Mouse (Mus musculus) layer of hippocampus, adult 8-10 months (tissue): ENCODE data around the gene Ubr7. TPM values are rescaled to one million over a fixed set of nuclear protein-coding genes. Genes with fewer than 3 reads are reported as not detected.

ENCODE experiments used
- DNase-seq, 2 experiments: peaks; one replicate each; pipeline ENCODE4 v3.0.0; 2022; ENCODE audit warnings: low spot score in 2 of 2
- total RNA-seq, 4 experiments: library from RNA; stranded (reverse); gene quantifications; 2 replicates each; pipeline ENCODE4 v1.2.4; 2022

Gene Ubr7
- 10 to 100 TPM; 28.8 to 33.1 (median 31.7) TPM for total RNA-seq

DNA sequence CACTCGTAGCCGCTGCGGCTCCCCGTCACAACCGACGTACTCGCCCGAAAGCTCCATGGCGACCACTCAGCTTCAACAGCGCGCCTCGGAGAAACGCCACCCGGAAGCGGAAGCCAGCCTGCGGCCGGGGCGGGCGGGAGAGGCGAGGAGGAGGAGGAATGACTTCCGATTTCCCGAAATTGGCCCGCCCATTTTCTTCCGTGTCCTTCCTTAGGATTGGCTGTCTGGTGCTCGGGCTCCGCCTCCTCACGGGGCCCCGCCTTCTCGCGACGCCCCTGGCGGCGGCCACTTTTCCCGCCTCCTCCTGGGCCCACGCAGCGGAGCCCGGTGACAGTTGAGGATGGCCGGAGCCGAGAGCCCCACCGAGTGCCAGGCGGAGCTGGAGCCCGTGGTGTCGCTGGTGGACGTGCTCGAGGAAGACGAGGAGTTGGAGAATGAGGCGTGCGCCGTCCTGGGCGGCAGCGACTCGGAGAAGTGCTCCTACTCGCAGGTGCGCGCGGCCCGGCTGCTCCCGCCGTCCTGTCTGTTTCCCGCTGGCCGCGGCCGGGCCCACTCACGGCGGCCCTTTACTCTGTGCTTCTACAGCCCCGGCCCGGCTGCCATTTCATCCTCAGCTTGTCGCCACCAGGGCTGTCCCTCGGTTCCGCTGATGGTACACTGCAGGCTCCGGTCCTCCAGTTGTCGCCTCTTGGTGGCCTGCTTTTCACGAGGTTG lies at the start of gene Ubr7, which contains the start of the genes Gm28051 and Gon7:
Gene Ubr7, plus strand, starts transcription at position 279 of the 714 bp plus-strand sequence.
Gene Gm28051, minus strand, starts transcription at position 77 of the 714 bp plus-strand sequence.
Gene Gon7, minus strand, starts transcription at position 115 of the 714 bp plus-strand sequence.
- peak; percentile 95 for DNase-seq

DNA sequence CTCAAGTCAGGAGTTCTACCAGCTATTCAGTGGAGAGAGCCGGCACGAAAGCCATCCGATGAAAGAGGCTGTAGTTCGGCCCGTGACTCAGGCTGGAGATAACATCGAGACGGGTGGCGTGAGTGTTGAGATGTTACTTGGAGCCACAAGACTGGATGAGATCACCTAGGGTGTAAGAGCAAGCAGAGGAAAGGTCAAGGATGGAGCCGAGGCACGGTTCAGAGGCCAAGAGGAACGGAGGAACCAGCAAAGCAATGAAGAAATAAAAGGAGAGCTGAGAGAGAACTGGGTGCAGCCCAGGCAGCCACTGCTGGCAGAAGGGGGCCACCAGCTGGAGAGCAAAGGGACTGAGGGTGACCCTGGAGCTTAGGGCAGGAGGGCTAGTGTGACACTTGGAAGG lies 49.5 kb upstream of the Ubr7 start:
- DNase-seq = no peak

DNA sequence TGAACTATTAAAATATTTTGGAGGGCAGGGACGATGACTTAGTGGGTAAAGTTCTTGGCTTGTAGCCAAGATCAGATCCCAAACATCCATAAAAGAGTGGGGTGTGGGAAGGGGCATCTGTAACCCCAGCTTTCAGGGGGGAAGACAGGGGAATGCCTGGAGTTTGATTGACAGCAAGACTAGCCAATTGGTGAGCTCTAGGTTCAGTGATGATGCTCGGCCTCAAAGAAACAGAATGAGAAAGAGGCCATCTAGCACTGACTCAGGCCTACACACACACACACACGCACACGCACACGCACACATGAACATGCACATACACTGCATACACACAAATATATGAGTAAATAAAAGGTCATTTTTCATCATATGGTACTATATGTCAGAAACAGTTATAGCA lies 47.9 kb upstream of the Ubr7 start:
- no peak for DNase-seq

DNA sequence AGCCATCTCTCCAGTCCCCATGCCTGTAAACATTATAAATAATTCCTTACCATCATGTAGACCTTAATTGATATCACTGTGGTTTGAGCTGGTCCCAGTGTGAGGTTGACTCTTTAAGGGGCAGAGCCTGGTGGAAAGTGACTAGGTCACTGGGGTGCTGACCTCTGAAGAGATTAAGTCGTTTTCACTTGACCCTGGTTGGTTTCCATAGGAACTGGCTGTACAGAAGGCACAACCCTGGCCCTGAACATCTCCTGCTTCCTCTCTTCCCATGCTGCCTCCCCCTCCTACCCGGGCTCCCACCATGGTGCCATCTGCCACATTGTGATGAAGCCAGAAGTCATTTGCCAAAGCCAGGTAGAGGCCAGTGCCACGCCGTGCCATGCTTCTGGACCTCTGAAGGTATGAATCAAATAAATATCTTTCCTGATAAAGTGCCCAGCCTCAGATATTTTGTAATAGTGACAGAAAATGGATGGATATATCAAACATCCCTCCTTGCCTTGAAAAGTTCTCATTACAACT lies 46.9 kb upstream of the Ubr7 start:
- no peak for DNase-seq

DNA sequence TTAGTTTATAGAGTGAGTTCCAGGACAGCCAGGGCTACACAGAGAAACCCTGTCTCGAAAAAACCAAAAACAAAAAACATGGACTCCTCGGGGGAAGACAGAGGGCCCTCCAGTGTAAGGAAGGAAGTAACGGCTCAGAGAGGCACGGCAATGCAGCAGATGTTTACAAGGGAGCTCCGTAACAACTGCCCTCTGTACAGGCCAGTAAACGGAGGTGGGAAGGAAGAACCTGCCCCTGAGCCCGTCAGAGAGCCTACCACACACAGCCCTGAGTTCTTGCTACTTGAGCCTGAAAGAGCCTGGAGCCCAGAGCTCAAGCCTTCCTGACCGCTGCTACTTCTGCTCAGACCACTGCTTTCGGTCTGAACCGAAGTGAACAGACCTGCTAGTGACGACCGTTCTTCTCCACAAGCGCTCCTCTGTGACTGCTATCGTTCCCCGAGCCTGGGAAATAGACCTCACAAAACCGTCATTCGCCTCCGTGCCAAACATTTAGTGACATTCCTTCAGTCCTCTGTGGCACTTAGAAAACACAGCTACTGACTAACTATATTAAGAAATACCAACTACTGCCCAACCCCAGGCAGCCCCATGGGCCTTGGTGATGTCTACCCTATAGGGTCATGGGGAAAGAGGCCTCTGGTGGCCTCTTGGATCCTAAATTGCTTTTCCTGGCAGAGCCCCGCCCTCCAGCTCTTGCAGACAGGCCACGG lies 44.5 kb upstream of the Ubr7 start:
- DNase-seq = no peak

DNA sequence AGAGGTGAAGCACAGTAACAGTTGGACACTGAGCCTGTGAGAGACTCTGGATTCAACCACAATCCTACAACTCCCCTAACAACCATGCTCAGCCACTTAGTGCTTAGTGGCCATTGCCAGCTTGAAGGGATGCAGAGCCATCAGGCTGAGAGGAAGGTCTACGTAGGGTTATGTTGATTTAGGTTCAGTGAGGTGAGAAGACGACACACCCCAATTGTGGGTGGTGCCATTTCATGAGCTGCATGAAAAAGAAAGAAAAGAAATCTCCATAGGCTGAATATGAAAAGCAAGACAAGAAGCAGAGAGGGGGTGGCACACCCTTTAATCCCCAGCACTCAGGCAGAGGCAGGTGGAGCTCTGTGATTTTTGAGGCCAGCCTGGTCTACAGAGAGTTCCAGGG lies 43.7 kb upstream of the Ubr7 start:
- DNase-seq = no peak

DNA sequence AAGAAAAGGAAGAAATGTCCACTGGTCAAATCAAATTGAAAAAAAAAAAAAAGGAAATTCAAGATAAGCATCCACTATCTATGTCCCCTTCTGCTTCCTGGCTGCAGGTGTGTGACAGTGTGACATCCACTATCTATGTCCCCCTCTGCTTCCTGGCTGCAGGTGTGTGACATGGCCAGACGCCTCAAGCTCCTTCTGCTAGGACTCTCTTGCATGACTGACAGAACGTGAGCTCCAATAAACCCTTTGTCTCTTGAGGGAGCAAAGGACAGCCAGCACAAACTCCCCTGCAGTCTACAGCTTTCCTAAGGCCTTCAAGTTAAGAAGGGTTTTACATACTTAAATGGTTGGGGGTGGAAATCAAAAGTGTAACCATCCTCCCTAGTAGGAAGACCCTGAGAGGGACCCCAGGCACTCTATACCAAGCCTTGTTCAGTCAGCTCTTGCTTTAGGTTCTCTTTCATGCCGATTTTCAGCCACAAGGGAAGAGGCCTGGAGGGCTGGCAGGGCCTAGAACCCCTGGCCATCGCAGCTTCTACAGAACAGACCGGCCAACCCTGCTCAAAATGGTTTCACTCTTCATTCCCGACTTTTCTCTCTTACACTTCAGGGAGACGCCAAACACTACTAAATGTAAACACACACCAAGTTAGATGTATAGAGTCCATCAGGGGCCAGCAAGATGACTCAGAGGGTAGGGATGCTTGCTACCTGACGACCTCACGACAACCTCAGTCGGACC lies 42.9 kb upstream of the Ubr7 start:
- no peak for DNase-seq

DNA sequence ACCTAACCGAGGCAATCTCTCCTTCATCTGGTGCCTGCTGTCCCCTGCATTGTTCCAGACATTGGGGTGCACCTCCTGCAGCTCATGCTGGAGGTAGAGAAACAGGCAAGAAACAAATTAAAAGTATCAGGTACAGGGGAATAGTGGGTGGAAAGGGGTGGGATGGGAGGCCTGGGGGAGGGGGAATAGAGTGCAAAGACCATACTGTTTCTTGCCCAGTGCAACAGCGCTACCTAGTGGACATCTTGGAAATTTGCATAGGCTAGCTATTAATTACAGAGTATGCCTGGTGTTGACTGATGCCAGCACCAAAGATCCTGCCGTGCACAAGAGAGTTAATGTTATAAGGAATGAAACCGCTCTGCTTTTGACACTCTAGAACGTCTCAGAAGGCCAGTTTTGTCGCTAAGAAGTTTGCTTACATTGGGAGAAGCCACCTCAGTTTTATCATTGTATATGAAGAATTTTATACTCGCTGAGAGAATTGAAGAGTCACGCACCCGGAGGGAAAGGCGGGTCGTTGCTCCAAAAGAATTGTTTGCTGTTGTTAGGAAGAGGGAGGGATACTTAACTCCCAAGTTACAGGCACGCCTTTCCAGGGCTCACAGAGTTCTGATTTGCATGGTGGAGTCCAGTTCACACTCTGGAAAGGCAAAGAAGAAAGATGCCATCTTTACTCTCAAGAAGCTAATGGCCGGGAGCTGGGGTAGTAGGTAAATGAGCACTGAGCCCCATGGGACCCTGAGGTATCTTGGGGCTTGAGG lies 38.0 kb upstream of the Ubr7 start:
- no peak for DNase-seq

DNA sequence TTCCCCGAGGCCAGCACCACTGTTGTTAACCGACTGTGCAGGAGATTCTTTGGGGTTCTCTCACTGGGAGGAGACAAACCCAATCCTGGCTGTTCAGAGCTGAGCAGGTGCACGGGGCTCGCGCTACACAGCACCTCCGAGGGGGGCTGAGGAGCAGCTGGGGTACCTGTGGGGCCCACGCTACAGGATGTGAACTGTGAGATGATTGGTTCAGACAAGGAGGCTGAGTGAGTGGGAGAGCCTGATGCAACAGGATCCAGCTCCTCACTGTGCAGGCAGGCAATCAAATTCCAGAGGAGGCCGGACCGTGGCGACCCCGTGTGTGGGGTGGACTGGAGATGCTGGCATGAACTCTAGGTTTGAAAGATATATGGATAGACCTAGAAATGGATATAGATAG lies 35.3 kb upstream of the Ubr7 start:
- DNase-seq = no peak

DNA sequence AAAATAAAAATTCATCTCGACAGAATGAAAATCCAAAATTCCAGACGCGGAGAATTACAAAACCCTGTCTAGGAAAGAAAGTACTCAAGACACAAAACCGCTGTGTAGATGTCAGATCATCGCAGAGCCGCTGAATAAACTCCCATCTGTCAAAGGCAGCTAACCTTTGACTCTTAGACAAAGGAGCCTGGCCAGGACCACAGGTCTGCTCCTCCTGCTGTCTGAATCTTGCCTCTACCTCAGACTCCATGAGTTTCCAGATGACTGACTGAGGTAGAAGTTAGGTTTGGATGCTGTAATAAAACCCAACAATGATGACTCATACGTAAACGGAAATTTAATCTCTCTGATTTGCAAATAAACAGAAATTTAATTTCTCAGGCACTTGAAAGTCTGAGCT lies 34.8 kb upstream of the Ubr7 start:
- no peak for DNase-seq

DNA sequence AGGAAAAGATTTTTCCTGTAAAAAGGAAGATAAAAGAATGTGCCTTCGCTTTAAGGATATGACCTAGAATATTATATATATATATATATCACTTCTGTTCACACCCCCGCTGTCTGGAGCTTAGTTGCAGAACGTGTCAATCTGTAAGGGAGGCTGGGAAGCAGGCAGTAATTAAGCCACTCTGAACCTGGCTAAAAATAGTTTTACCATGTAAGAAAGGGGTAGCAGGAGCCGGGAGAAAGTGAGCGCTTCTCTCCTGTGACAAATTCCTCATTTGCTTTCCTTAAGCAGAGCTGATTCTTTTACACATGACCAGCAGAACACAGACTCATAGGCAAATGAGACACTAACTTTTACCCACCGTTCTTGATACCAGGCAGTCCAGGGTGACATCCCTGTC lies 33.9 kb upstream of the Ubr7 start:
- DNase-seq = no peak

DNA sequence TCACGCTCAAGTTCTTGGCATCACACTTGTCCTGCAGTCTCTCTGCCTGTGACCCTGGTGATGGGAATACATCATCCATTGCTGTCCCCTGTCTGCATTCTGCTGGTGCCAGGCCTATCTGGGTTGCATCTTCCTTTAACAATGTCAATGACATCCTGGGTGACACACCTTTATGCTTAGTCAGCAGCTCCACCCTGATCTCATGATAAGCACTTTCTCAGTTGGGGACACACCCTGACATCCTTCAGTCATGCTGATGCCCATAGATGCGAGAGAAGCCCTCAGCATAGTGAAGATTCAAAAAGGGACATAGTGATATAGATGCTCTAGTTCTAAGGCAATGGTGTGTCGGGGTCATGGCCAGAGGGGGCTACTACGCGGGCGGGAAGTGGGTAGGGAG lies 32.6 kb upstream of the Ubr7 start:
- no peak for DNase-seq

DNA sequence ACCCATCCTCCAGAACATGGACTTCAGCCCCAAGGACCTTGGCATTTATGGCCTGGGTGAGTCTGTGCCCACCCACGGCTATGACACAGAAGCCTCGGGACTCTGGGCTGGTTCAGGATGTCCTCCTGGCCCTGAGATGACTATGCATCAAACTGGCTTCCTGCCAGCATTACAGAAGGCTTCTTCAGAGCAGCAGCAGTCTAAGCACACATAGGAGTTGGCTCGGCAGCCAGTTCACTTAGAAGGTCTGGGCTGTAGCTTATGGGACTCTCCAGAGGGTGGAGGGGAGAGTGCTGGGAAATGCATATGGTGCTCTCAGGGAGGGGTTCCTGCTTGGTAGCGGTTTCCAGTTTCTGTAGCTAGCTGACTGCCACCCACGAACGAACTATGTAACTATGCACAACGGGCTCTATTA lies 32.0 kb upstream of the Ubr7 start:
- DNase-seq = no peak

DNA sequence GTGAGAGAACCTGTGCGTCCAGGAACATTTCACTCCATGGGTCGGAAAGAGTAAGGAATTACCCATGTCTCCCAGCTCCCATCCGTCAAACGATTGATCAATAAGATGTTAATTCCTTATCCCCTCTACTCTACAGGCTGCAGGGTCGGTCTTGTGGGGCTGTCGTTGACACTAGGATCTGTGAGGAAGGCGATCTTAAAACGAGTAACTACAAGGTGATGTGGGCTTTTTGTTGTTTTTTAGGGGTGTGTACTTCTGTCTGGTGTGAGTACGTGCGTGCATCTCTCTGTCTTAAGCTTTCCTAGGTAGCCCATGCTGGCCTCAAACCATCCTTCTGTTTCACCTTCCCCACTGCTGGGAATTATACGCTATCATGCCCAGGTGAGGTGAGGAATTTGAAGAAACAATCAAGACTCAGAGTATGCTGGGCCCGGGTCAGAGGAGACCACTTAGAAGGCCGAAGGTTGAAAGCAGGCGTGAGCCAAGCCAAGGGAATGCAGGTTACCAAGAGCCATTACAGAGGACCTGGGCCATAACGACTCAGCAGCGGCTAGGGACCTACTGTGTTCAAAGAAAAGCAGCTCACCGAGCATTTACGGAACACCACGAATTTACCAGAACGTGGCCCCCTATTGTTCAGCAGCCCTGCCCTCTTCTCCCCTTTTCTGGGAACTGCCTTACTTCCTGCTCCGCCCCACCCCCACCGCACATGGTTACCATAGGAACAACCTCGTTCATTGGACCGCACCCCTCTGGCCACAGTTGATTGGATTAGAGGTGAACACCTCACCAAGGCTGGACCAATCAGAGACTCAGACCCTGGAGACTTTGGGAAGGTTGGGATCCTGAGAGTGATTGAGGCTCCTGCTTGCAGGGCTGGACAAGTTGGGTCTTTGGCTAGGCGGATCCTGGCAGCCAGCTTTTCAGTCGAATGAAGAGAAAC lies 27.6 kb upstream of the Ubr7 start:
- DNase-seq = peak; percentile 78 to 84

DNA sequence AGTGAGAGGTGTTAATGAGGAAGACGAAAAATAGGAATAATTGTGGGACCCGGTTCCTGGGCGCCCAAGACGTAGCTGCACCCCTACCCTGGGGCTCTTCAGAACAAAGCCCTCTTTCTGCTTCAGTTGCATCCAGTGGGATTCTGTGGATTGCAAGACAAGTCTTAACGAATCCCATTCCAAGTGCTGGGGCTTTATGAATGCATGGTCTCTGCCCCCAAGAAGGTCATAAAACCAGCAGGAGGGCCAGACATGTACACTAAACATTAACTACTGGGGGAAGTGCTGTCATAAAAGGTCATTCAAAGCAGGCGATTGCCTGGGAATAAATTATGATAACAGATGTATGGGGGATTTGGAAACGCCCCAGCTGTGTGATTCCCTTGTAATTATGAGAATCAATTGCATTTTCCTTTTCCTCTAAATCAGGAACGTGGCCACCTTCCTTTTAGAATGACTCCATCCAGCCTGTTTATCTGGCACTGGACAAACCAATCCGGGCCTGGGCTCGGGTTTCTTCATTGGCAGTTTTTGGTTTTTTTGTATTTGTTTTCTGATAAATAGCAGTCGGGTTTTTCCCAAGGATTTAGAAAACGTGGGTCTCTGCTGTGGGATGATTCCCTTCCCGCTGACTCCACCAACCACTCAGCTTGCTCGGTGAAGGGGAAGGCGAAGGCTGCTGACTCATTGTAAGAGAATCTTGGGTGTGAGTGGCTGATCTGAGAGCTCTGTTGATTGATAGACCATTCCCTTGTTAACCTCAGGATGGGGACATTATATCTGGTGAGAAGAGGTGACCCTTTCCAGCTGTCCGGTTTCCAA lies 26.8 kb upstream of the Ubr7 start:
- DNase-seq = no peak

DNA sequence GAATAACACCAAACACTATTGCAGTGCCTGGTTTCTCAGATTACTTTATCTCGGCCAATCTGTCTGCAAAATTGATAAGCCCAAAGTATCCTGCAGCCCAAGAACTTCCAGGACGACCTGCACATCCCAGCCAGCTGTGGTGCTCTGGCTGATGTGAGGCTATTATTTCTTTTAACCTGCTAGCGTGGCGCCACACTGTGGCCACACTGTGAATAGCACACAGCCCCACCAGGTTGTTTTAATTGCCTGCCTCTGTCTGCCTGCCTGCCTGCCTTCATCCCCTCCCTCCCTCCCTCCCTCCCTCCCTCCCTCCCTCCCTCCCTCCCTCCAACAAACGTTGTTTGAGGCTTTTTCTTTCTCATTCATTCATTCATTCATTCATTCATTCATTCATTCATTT lies 24.4 kb upstream of the Ubr7 start:
- DNase-seq = peak in 1 of 2 experiments; percentile 44

DNA sequence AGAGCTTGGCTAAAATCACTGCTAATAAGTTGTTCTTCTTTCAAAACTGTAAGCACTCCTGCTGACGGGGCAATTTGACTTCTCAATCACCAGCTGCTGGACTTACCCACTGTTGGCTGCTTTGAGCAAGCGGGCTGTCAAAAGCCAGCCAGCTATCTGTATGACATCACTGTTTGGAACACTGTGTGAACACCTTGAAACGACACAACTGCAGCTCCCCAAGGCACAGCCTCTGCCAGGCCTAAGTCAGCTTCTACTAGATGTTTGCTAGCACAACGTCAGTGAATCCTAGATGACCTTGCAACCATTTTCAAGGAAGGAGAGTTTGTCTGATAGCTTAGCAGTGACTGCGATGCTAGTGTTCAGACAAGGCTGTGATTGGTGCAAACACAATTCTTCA lies 18.7 kb upstream of the Ubr7 start:
- no peak for DNase-seq

DNA sequence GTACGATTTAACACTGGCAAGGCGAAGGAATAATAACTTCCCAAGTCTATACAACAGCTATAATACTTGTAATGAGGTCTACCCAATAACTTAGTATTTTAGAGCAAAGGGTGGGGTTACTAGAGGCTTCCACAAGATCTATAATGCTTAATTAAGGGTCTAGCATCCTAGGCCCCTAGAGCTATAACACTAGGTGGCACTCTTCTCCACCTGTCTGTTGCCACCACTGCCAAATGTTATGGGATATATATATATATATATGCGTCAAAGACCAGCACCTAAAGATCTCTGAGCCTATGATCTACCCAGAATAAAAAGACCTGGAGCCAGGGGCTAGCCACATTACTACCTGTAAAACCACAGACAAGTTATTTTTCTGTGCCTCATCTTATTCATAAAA lies 17.5 kb upstream of the Ubr7 start:
- no peak for DNase-seq

DNA sequence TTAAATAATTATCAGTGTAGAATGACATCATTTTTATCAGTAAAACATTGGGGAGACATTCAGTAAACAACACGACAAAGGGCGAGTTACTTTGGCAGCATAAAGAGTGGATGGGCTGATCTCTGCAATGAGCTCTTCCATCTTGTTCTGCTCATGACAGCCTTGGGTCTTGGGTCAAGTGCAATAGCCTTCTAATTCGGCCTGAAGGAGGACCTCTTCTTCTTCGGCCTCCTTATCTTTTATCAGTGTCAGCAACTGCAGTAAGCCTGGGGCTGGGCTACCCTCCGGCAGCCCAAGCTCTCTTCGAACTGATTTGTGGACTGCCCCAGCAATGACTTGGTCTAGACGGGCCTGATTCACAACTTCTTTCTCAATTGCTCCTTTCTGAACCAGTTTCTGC lies 15.7 kb upstream of the Ubr7 start:
- no peak for DNase-seq
